Mouse (Mus musculus) bone marrow, adult 2 months (tissue): Measurements from ENCODE around the gene Rsph6a.

Experiments used
- CTCF ChIP-seq: fragments of 200-500 bp; IDR thresholded peaks from 2 replicates; pipeline ENCODE4 v1.5.1; 2011; ENCODE audit warnings: low read length, control low read depth; ENCODE audit not compliant: control insufficient read depth, insufficient read depth
- POLR2A ChIP-seq: fragments of 200-500 bp; IDR thresholded peaks from 2 replicates; pipeline ENCODE4 v1.6.1; 2011; ENCODE audit warnings: low read depth, mild to moderate bottlenecking, control low read depth, low read length, borderline replicate concordance; ENCODE audit not compliant: control insufficient read depth

DNA sequence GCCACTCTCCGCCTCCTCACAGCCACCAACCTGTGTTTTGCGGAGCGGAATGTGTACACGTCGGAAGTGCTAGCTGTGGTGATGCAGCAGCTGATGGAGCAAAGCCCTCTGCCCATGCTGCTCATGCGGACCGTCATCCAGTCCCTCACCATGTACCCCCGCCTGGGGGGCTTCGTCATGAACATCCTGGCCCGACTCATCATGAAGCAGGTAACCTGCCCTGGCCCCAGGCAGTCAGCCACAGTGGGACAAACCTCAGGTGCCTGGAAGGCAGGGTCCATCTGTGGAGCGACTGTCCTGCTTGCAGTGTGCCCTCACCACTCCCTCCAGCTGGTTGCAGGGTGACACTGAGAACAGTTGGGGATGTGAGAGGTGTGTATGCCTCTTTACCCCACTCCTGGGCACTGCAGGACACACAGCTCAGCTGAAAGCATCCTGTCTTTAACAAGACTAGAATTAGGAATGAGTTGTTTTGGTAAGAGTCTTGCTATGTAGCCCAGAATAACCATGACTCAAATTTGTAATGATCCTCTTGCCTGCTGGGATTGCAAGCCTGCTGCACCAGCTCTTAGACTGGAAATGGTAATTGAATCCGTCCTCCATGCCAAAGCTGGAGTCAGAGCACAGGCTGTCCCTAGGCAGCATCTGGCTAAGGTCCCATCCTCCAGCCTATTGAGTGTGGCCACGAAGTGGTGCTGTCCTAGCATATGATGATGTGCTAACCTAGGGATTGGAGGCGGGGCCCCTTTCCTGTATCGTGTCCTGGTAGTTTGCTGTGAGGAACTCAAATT, 1.9 kb upstream of the Rsph6a start:
- TF ChIP-seq CTCF (no peak), POLR2A (no peak)
